Mouse (Mus musculus): ENCODE data around the gene Hcn3. TPM values are rescaled to one million over a fixed set of nuclear protein-coding genes. Genes with fewer than 3 reads are reported as not detected.
A peak's percentile ranks its signal among the peaks of the same experiment; 100 is the strongest.

The Hcn3 gene
- polyA plus RNA-seq, 1 experiment from 2014 or later = 2.2 TPM

- Histone ChIP-seq H3K9me3 (no peaks in the 10 kb centered on the region), H3K27me3 (no peaks in the 10 kb centered on the region), H3K4me3 (replicated peaks) (no peak overlapping the region), H3K9ac (replicated peaks) (no peak overlapping the region), H3K4me2 (no peak overlapping the region), H3K36me3 (peaks cover 6% of the 10 kb centered on the region), H3K27ac (no peak overlapping the region), H3K4me1 (replicated peaks) (peaks cover 8% of the 10 kb centered on the region)
- WGBS = 88% methylated on average over 2 of the region's 2 CpGs
- no peak for ATAC-seq (ENCODE audit: insufficient number of reproducible peaks, insufficient read depth, low FRiP score, low TSS enrichment, low read depth)
These were observed 33.9 kb upstream of the Hcn3 start for GRCm38 (mm10) chr3:89193853-89194252.

- WGBS = 62% methylated on average over 1 of the region's 1 CpGs
- no peak for ATAC-seq (ENCODE audit: insufficient number of reproducible peaks, insufficient read depth, low FRiP score, low TSS enrichment, low read depth)
These were observed 33.4 kb upstream of the Hcn3 start for GRCm38 (mm10) chr3:89193351-89193750.

GRCm38 (mm10) chr3:89190436-89190835 lies 30.4 kb upstream of the Hcn3 start:
- H3K36me3 ChIP-seq = peaks cover 29% of the 10 kb centered on the region
- H3K27me3 ChIP-seq = no peaks in the 10 kb centered on the region
- no peak overlapping the region for H3K27ac ChIP-seq
- ATAC-seq (ENCODE audit: insufficient number of reproducible peaks, insufficient read depth, low FRiP score, low TSS enrichment, low read depth) = no peak
- H3K4me3 ChIP-seq (replicated peaks) = no peak overlapping the region
- peaks cover 3% of the 10 kb centered on the region for H3K4me1 ChIP-seq (replicated peaks)
- 88% methylated on average over 8 of the region's 8 CpGs for WGBS
- no peaks in the 10 kb centered on the region for H3K9me3 ChIP-seq
- no peak overlapping the region for H3K4me2 ChIP-seq
- no peak overlapping the region for H3K9ac ChIP-seq (replicated peaks)

More at GRCm38 (mm10) chr3:89193351-89193750, 33.4 kb upstream of the Hcn3 start:
- Histone ChIP-seq H3K9ac (replicated peaks) (no peak overlapping the region), H3K27ac (no peak overlapping the region), H3K4me2 (no peak overlapping the region), H3K36me3 (peaks cover 11% of the 10 kb centered on the region), H3K4me3 (replicated peaks) (no peak overlapping the region), H3K4me1 (replicated peaks) (peaks cover 8% of the 10 kb centered on the region), H3K27me3 (no peaks in the 10 kb centered on the region), H3K9me3 (no peaks in the 10 kb centered on the region)

- ATAC-seq (ENCODE audit: insufficient number of reproducible peaks, insufficient read depth, low FRiP score, low TSS enrichment, low read depth) = no peak
- peaks cover 29% of the 10 kb centered on the region for H3K36me3 ChIP-seq
- H3K4me3 ChIP-seq (replicated peaks) = no peak overlapping the region
- H3K27ac ChIP-seq = no peak overlapping the region
- no peak overlapping the region for H3K4me2 ChIP-seq
- no peaks in the 10 kb centered on the region for H3K9me3 ChIP-seq
- no peak overlapping the region for H3K9ac ChIP-seq (replicated peaks)
- H3K27me3 ChIP-seq = no peaks in the 10 kb centered on the region
- WGBS = 72% methylated on average over 12 of the region's 12 CpGs
- peaks cover 23% of the 10 kb centered on the region for H3K4me1 ChIP-seq (replicated peaks)
These were observed 28.5 kb upstream of the Hcn3 start for GRCm38 (mm10) chr3:89188478-89188875.

- Histone ChIP-seq H3K27me3 (no peaks in the 10 kb centered on the region), H3K36me3 (peaks cover 29% of the 10 kb centered on the region), H3K27ac (no peak overlapping the region), H3K9me3 (no peaks in the 10 kb centered on the region), H3K4me3 (replicated peaks) (no peak overlapping the region), H3K4me2 (no peak overlapping the region), H3K9ac (replicated peaks) (no peak overlapping the region), H3K4me1 (replicated peaks) (peaks cover 26% of the 10 kb centered on the region)
- ATAC-seq (ENCODE audit: insufficient number of reproducible peaks, insufficient read depth, low FRiP score, low TSS enrichment, low read depth) = no peak
- 82% methylated on average over 18 of the region's 18 CpGs for WGBS
These were observed 27.9 kb upstream of the Hcn3 start for GRCm38 (mm10) chr3:89187690-89188477.

DNA sequence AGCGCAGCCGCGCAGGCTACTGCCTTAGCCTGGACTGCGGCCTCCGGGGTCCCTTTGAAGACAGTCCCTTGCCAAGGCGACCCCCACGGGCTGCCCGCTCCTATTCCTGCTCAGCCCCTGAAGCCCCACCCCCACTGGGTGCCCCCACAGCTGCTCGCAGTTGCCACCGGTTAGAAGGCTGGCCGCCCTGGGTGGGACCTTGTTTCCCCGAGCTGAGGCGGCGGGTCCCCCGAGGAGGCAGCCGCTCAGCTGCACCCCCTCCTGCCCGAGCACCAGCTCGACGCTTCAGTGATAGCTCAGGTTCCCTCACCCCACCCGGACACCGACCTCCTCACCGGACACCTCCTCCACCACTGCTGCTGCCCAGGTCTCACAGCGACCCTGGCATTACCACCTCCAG lies 27.2 kb upstream of the Hcn3 start:
- Histone ChIP-seq H3K4me2 (no peak overlapping the region), H3K27ac (no peak overlapping the region), H3K36me3 (peaks cover 32% of the 10 kb centered on the region), H3K9ac (replicated peaks) (no peak overlapping the region), H3K27me3 (no peaks in the 10 kb centered on the region), H3K4me3 (replicated peaks) (no peak overlapping the region), H3K9me3 (no peaks in the 10 kb centered on the region), H3K4me1 (replicated peaks) (peaks cover 29% of the 10 kb centered on the region)
- WGBS = 53% methylated on average over 23 of the region's 23 CpGs
- no peak for ATAC-seq (ENCODE audit: insufficient number of reproducible peaks, insufficient read depth, low FRiP score, low TSS enrichment, low read depth)

DNA sequence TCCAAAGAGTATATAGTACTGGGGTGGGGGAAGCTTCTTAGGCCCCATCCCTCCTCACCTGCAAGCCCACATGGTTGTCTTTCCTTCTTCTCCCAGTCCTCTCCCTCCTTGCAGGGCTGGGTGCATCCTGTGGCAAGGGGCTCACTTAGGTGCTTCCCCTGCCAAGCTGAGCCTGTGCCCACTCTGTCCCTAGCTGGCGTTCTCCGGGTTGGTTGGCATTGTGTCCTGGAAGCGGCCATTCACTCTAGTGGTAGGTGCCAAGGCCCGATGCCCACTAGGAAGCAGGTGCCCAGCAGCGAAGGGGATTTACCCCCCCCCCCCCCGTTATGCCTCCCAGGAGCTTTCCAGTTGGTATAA lies 23.9 kb upstream of the Hcn3 start:
- peak overlapping the region; percentile 89; the same call in 1 of the 2 replicates for H3K27ac ChIP-seq
- H3K4me3 ChIP-seq (replicated peaks) = peak overlapping the region; percentile 65
- no peak for ATAC-seq (ENCODE audit: insufficient number of reproducible peaks, insufficient read depth, low FRiP score, low TSS enrichment, low read depth)
- H3K36me3 ChIP-seq = peaks cover 59% of the 10 kb centered on the region
- no peaks in the 10 kb centered on the region for H3K27me3 ChIP-seq
- H3K9ac ChIP-seq (replicated peaks) = peak overlapping the region; percentile 86
- 81% methylated on average over 5 of the region's 6 CpGs for WGBS
- peak overlapping the region; percentile 92 for H3K4me2 ChIP-seq
- H3K9me3 ChIP-seq = no peaks in the 10 kb centered on the region
- H3K4me1 ChIP-seq (replicated peaks) = peaks cover 33% of the 10 kb centered on the region

DNA sequence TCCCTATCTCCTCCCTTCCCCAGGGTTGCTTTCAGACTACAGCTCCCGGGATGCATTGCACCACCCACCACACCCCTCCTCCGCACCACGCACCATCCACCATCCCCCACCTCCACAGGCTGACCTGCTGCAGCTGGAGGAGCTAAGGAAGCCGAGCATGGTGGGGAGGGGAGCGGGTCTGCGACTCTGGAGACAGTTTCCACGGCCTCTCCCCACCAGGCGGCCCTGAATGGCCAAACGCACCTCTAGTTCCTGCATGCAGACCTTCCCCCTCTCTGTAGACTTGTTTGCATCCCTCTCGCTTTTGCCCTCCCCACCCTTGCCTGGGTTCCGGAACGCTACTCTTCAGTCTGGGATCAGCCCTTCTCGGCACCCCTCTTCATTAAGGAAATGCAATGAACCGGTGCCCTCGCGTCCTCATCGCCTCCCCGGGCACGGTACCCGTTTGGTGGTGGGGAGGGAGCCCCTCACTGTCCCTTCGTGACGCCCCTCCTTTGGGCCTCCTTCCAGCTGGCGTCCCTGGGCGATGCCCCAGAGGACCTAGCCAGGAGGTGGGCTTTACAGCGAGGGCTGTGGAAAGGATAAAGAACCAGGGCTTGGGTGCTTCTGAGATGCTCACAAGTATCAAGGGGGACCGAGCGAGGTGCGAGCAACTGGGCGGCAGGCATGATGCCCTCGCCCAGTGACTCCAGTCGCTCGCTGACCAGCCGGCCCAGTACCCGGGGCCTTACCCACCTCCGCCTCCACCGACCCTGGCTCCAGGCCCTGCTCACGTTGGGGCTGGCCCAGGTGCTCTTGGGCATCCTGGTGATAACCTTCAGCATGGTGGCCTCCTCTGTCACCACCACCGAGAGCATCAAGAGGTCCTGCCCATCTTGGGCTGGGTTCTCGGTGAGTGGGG lies 23.3 kb upstream of the Hcn3 start, which contains the start of gene Fam189b:
TSS of gene Fam189b (plus strand) at position 86 of the 901 bp plus-strand sequence.
- Histone ChIP-seq H3K4me1 (replicated peaks) (peaks cover 39% of the 10 kb centered on the region), H3K27me3 (no peaks in the 10 kb centered on the region), H3K4me2 (peak within 1 kb of the TSS; percentile 92), H3K9ac (replicated peaks) (peak within 1 kb of the TSS; percentile 86), H3K9me3 (no peaks in the 10 kb centered on the region), H3K27ac (peak within 1 kb of the TSS; percentile 89), H3K36me3 (peaks cover 54% of the 10 kb centered on the region), H3K4me3 (replicated peaks) (peak within 1 kb of the TSS; percentile 65)
- peak; percentile 89 for ATAC-seq (ENCODE audit: insufficient number of reproducible peaks, insufficient read depth, low FRiP score, low TSS enrichment, low read depth)
- WGBS = 7% methylated on average over 39 of the region's 39 CpGs

- WGBS = 52% methylated on average over 7 of the region's 7 CpGs
- H3K27ac ChIP-seq = peak overlapping the region; percentile 89
- H3K9ac ChIP-seq (replicated peaks) = peak overlapping the region; percentile 86; the same call in 1 of the 2 replicates
- 0 out of 2 replicates have a peak, but pooled peaks have one; percentile 6 for ATAC-seq (ENCODE audit: insufficient number of reproducible peaks, insufficient read depth, low FRiP score, low TSS enrichment, low read depth)
- no peaks in the 10 kb centered on the region for H3K9me3 ChIP-seq
- peaks cover 41% of the 10 kb centered on the region for H3K4me1 ChIP-seq (replicated peaks)
- peak overlapping the region; percentile 65 for H3K4me3 ChIP-seq (replicated peaks)
- peak overlapping the region; percentile 92 for H3K4me2 ChIP-seq
- H3K36me3 ChIP-seq = peaks cover 47% of the 10 kb centered on the region
- H3K27me3 ChIP-seq = no peaks in the 10 kb centered on the region
These were observed 22.6 kb upstream of the Hcn3 start for GRCm38 (mm10) chr3:89182531-89183057.

DNA sequence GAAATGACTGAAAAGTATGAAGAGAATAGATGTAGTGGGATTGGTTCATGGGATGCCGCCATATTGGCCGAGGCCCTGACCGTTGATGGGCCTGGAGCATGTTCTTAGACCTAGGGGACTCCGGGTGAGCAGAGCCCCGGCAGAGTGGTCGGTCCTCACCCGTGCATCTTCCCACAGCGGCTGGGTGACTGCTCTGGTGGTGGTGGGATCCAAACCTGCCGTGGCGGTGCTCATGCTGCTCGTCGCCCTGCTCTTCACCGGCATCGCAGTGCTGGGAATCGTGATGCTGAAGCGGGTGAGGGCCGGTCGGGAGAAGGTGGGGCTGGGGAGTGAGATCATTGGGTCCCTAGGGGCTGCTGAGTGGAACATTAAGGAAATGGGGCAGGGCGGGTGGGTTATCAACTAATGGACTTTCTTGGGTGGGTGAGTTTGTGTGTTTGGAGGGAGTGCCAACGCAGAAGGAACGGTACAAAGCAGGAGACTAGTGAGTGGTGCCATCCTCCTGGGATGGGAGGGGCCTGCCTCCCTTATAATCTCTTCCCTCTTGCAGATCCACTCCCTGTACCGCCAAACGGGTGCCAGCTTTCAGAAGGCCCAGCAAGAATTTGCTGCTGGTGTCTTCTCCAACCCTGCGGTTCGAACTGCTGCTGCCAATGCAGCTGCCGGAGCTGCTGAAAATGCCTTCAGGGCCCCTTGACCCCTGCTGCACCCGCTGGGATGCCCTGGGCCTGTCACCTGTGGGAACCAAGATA lies 21.9 kb upstream of the Hcn3 start:
- Histone ChIP-seq H3K27ac (peak overlapping the region; percentile 45; the same call in 1 of the 2 replicates), H3K4me1 (replicated peaks) (peaks cover 41% of the 10 kb centered on the region), H3K27me3 (no peaks in the 10 kb centered on the region), H3K4me3 (replicated peaks) (no peak overlapping the region), H3K9me3 (no peaks in the 10 kb centered on the region), H3K4me2 (no peak overlapping the region), H3K9ac (replicated peaks) (no peak overlapping the region), H3K36me3 (peaks cover 40% of the 10 kb centered on the region)
- ATAC-seq (ENCODE audit: insufficient number of reproducible peaks, insufficient read depth, low FRiP score, low TSS enrichment, low read depth) = no peak
- WGBS = 91% methylated on average over 27 of the region's 27 CpGs

All from limb, embryonic 12.5 days (tissue).